In the genomic region with DNA sequence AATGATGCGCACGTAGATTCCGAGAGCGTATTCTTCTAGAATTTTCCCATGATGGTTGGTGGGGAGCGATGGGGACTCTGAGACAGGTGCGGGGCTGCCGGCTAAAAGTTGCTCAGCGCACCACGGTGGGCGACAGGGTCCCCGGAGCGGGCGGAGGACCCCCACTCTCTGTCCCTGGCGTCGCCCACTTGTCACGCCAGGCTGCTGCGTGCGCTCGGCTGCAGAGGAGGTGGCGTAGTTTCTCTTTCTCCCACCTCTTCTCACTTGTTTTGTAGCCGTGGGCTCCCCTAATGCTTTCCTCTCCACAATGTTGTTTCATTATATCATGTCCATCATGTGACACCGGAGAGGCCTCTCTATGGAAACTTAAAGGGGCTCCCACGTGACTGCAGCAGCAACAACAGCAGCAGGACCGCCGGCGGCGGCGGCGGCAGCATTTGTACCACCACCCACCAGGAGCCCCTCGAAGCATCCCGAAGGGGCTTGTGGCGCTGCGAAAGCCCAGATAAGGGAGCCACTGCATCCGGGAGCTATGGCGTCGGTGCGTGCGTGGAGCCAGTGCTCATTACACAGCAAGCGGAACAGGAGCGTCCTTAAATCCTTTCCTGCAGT, we compare ENCODE assay signal across 8 mouse cellular contexts.
DNase-seq lines count a peak whose midpoint lies in the region; ATAC-seq and TF ChIP-seq lines count a peak whose summit lies in the region.

No protein-coding gene starts in this region.

- peaks cover 27% of the 10 kb centered on the region for H3K4me1 ChIP-seq in embryonic facial prominence, embryonic 12.5 days
- peaks cover 34% of the 10 kb centered on the region for H3K4me1 ChIP-seq in heart, embryonic 10.5 days
- H3K4me1 ChIP-seq in limb, embryonic 14.5 days (ENCODE audit: control insufficient read depth, insufficient read depth, low read length) = peaks cover 21% of the 10 kb centered on the region
- H3K4me1 ChIP-seq in midbrain, embryonic 16.5 days (ENCODE audit: control insufficient read depth, insufficient read depth, low read length) = peaks cover 30% of the 10 kb centered on the region
- 0 out of 2 replicates have a peak, but pooled peaks cover 11% of the 10 kb centered on the region for H3K4me1 ChIP-seq in stomach, postnatal 0 days (replicated peaks; ENCODE audit: control insufficient read depth, insufficient read depth)

- no peaks in the 10 kb centered on the region for H3K9me3 ChIP-seq in embryonic facial prominence, embryonic 12.5 days
- H3K9me3 ChIP-seq in heart, embryonic 10.5 days = no peaks in the 10 kb centered on the region
- H3K9me3 ChIP-seq in limb, embryonic 14.5 days (ENCODE audit: control insufficient read depth, low read length) = no peaks in the 10 kb centered on the region
- H3K9me3 ChIP-seq in midbrain, embryonic 16.5 days (replicated peaks; ENCODE audit: control insufficient read depth, low read length, poor library complexity, severe bottlenecking) = no peaks in the 10 kb centered on the region
- H3K9me3 ChIP-seq in stomach, postnatal 0 days (ENCODE audit: control insufficient read depth, low read length) = no peaks in the 10 kb centered on the region

- no peaks in the 10 kb centered on the region for H3K36me3 ChIP-seq in embryonic facial prominence, embryonic 12.5 days
- no peaks in the 10 kb centered on the region for H3K36me3 ChIP-seq in heart, embryonic 10.5 days
- no peaks in the 10 kb centered on the region for H3K36me3 ChIP-seq in limb, embryonic 14.5 days (ENCODE audit: control insufficient read depth, insufficient read depth, low read length)
- H3K36me3 ChIP-seq in midbrain, embryonic 16.5 days (ENCODE audit: control insufficient read depth, insufficient read depth, low read length) = no peaks in the 10 kb centered on the region
- no peaks in the 10 kb centered on the region for H3K36me3 ChIP-seq in stomach, postnatal 0 days (ENCODE audit: control insufficient read depth, insufficient read depth, low read length)

- TF ChIP-seq EP300 in stomach, postnatal 0 days (optimal IDR thresholded peaks at IDR 0.05) = no peak

- H3K4me2 ChIP-seq in embryonic facial prominence, embryonic 12.5 days (replicated peaks) = peak overlapping the region; percentile 100
- H3K4me2 ChIP-seq in limb, embryonic 14.5 days (replicated peaks; ENCODE audit: low read depth, low read length, severe bottlenecking) = peak overlapping the region; percentile 100
- H3K4me2 ChIP-seq in midbrain, embryonic 16.5 days (ENCODE audit: low read length) = peak overlapping the region; percentile 92
- H3K4me2 ChIP-seq in stomach, postnatal 0 days (replicated peaks; ENCODE audit: low read depth) = peak overlapping the region; percentile 97

- DNase-seq in B cell, adult 2 months = peak; percentile 79 to 82
- DNase-seq in adrenal gland, adult 2 months = peak; percentile 87
- peak; percentile 84 for DNase-seq in heart, embryonic 10.5 days (ENCODE audit: low spot score)
- peak; percentile 82 for DNase-seq in kidney, adult 9 months
- DNase-seq in limb, embryonic 14.5 days (ENCODE audit: low spot score) = peak; percentile 16
- peak; percentile 38 for DNase-seq in stomach, postnatal 0 days (ENCODE audit: low spot score)

- peak overlapping the region; percentile 16; the same call in 1 of the 2 replicates for H3K9ac ChIP-seq in embryonic facial prominence, embryonic 12.5 days
- H3K9ac ChIP-seq in limb, embryonic 14.5 days (ENCODE audit: low read depth, low read length, severe bottlenecking) = no peak overlapping the region
- peak overlapping the region; percentile 49 for H3K9ac ChIP-seq in midbrain, embryonic 16.5 days (ENCODE audit: low read depth, low read length)
- H3K9ac ChIP-seq in stomach, postnatal 0 days (ENCODE audit: low read length) = peak overlapping the region; percentile 51

- TF ChIP-seq CTCF in stomach, postnatal 0 days (IDR thresholded peaks at IDR 0.05; ENCODE audit: low read depth) = no peak

- ATAC-seq in embryonic facial prominence, embryonic 12.5 days (ENCODE audit: insufficient number of reproducible peaks, insufficient read depth, low FRiP score, low TSS enrichment) = no peak
- no peak for ATAC-seq in limb, embryonic 14.5 days (ENCODE audit: low FRiP score, low read depth)
- 0 out of 2 replicates have a peak, but pooled peaks have one; percentile 14 for ATAC-seq in midbrain, embryonic 16.5 days
- ATAC-seq in stomach, postnatal 0 days (ENCODE audit: low FRiP score, low TSS enrichment) = no peak

- no peak overlapping the region for H3K27ac ChIP-seq in embryonic facial prominence, embryonic 12.5 days
- peak overlapping the region; percentile 56; the same call in 1 of the 2 replicates for H3K27ac ChIP-seq in heart, embryonic 10.5 days
- H3K27ac ChIP-seq in limb, embryonic 14.5 days (replicated peaks; ENCODE audit: low read depth, low read length) = no peak overlapping the region
- H3K27ac ChIP-seq in midbrain, embryonic 16.5 days (ENCODE audit: low read length) = no peak overlapping the region
- H3K27ac ChIP-seq in stomach, postnatal 0 days (replicated peaks) = no peak overlapping the region

- H3K4me3 ChIP-seq in embryonic facial prominence, embryonic 12.5 days = peak overlapping the region; percentile 68
- H3K4me3 ChIP-seq in heart, embryonic 10.5 days = peak overlapping the region; percentile 89
- peak overlapping the region; percentile 67 for H3K4me3 ChIP-seq in limb, embryonic 14.5 days (replicated peaks; ENCODE audit: low read length)
- H3K4me3 ChIP-seq in midbrain, embryonic 16.5 days (ENCODE audit: low read depth, low read length) = peak overlapping the region; percentile 63
- peak overlapping the region; percentile 64 for H3K4me3 ChIP-seq in stomach, postnatal 0 days (ENCODE audit: low read depth, low read length)

- under 1% methylated on average over 40 of the region's 40 CpGs for WGBS in embryonic facial prominence, embryonic 12.5 days
- WGBS in heart, embryonic 10.5 days = 1% methylated on average over 40 of the region's 40 CpGs
- 1% methylated on average over 40 of the region's 40 CpGs for WGBS in limb, embryonic 14.5 days
- under 1% methylated on average over 40 of the region's 40 CpGs for WGBS in midbrain, embryonic 16.5 days
- 2% methylated on average over 40 of the region's 40 CpGs for WGBS in stomach, postnatal 0 days

- peaks cover 75% of the 10 kb centered on the region for H3K27me3 ChIP-seq in embryonic facial prominence, embryonic 12.5 days
- peaks cover 73% of the 10 kb centered on the region for H3K27me3 ChIP-seq in heart, embryonic 10.5 days (ENCODE audit: insufficient read depth, poor library complexity, severe bottlenecking)
- peaks cover 82% of the 10 kb centered on the region for H3K27me3 ChIP-seq in limb, embryonic 14.5 days (ENCODE audit: control insufficient read depth, insufficient read depth, low read length)
- H3K27me3 ChIP-seq in midbrain, embryonic 16.5 days (ENCODE audit: control insufficient read depth, insufficient read depth, low read depth, low read length) = peaks cover 11% of the 10 kb centered on the region
- H3K27me3 ChIP-seq in stomach, postnatal 0 days (ENCODE audit: control insufficient read depth, insufficient read depth, low read length) = 0 out of 2 replicates have a peak, but pooled peaks cover 2% of the 10 kb centered on the region

- TF ChIP-seq POLR2A in limb, embryonic 14.5 days (IDR thresholded peaks at IDR 0.05; ENCODE audit: borderline replicate concordance, extremely low read depth, insufficient read depth, insufficient read length) = no peak

Comparison
In these comparisons a context has a peak if more than half of its experiments do, and no peak if none do; other contexts are left out.
1. DNase-seq: peak in every context shown above with its lines; median percentile 87 in adrenal gland, adult 2 months; 84 in heart, embryonic 10.5 days; 82 in kidney, adult 9 months; 80 in B cell, adult 2 months; 38 in stomach, postnatal 0 days; 16 in limb, embryonic 14.5 days.